Mouse (Mus musculus): ENCODE measurements at regions not wholly inside any gene's neighbourhood (a gene's known extent, or its start where the extent isn't known, plus 50 kb on each side); places are given as distances from the start of the nearest gene placed in this dataset.
A peak's percentile ranks its signal among the peaks of the same experiment; 100 is the strongest.

DNA sequence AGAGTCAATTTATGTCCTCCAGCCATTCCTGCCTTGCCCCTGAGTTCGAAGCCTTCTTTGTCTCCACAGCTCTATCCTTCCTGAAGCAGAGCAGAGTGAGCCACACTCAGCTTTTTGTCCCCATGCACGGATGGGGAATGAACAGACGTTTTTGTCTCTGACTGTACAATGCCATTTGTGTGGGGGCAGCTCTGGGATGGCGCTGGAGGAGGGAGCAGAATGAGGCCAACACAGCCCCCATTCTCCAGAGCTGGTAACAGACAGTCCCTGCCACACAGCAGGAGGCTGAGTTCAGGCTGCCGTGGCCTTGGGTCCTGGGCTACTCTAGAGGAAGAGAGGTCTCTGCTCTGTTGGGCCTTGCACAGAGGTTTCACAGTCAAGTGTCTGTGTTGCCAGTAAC, 327.4 kb downstream of the H2al1j start:
- H3K27me3 ChIP-seq (ENCODE audit: control insufficient read depth, insufficient read depth, low read length), result no peaks in the 10 kb centered on the region
- no peaks in the 10 kb centered on the region for H3K36me3 ChIP-seq (replicated peaks; ENCODE audit: control insufficient read depth, insufficient read depth, low read depth)
- H3K4me3 ChIP-seq (ENCODE audit: insufficient read depth in 1 of 2, low read depth in 2 of 2, low read length in 2 of 2), result no peak overlapping the region
- H3K27ac ChIP-seq, result no peak overlapping the region
- DNase-seq (ENCODE audit: low read depth in 3 of 3, low spot score in 3 of 3) (no peak), ATAC-seq (ENCODE audit: insufficient read depth) (no peak)
- no peaks in the 10 kb centered on the region for H3K4me1 ChIP-seq (replicated peaks; ENCODE audit: control insufficient read depth in 2 of 2, insufficient read depth in 2 of 2, low read length in 1 of 2)
- H3K9ac ChIP-seq (replicated peaks), result no peak overlapping the region
- no peaks in the 10 kb centered on the region for H3K9me3 ChIP-seq (ENCODE audit: control insufficient read depth, low read length)
- whole genome bisulfite sequencing (ENCODE audit: insufficient replicate concordance), result 48% methylated on average over 5 of the region's 5 CpGs
- H3K4me2 ChIP-seq (ENCODE audit: low read depth), result no peak overlapping the region
- TF ChIP-seq CTCF (IDR thresholded peaks at IDR 0.05; ENCODE audit: low read depth), result no peak

- no peaks in the 10 kb centered on the region for H3K36me3 ChIP-seq (replicated peaks; ENCODE audit: control insufficient read depth, insufficient read depth, low read depth)
- no peak overlapping the region for H3K4me3 ChIP-seq (ENCODE audit: insufficient read depth in 1 of 2, low read depth in 2 of 2, low read length in 2 of 2)
- H3K27me3 ChIP-seq (ENCODE audit: control insufficient read depth, insufficient read depth, low read length), result no peaks in the 10 kb centered on the region
- DNase-seq (ENCODE audit: low read depth in 3 of 3, low spot score in 3 of 3) (no peak), ATAC-seq (ENCODE audit: insufficient read depth) (no peak)
- no peak for TF ChIP-seq EP300 (IDR thresholded peaks at IDR 0.05; ENCODE audit: low read depth)
- no peak for TF ChIP-seq CTCF (IDR thresholded peaks at IDR 0.05; ENCODE audit: low read depth)
- no peaks in the 10 kb centered on the region for H3K4me1 ChIP-seq (replicated peaks; ENCODE audit: control insufficient read depth in 2 of 2, insufficient read depth in 2 of 2, low read length in 1 of 2)
- 55% methylated on average over 6 of the region's 6 CpGs for WGBS (ENCODE audit: insufficient replicate concordance)
- no peak overlapping the region for H3K27ac ChIP-seq
- no peaks in the 10 kb centered on the region for H3K9me3 ChIP-seq (ENCODE audit: control insufficient read depth, low read length)
- no peak overlapping the region for H3K4me2 ChIP-seq (ENCODE audit: low read depth)
- no peak overlapping the region for H3K9ac ChIP-seq (replicated peaks)
Observed at GRCm38 (mm10) chrX:11655466-11655865, 327.8 kb downstream of the H2al1j start.

- no peak overlapping the region for H3K27ac ChIP-seq
- no peak overlapping the region for H3K4me3 ChIP-seq (ENCODE audit: insufficient read depth in 1 of 2, low read depth in 2 of 2, low read length in 2 of 2)
- no peak for TF ChIP-seq EP300 (IDR thresholded peaks at IDR 0.05; ENCODE audit: low read depth)
- TF ChIP-seq CTCF (IDR thresholded peaks at IDR 0.05; ENCODE audit: low read depth), result no peak
Observed at GRCm38 (mm10) chrX:11657606-11658254, 330.1 kb downstream of the H2al1j start.

GRCm38 (mm10) chrX:11663187-11663829, 335.7 kb downstream of the H2al1j start:
- no peak overlapping the region for H3K9ac ChIP-seq (replicated peaks)
- 38% methylated on average over 5 of the region's 6 CpGs for WGBS (ENCODE audit: insufficient replicate concordance)
- H3K36me3 ChIP-seq (replicated peaks; ENCODE audit: control insufficient read depth, insufficient read depth, low read depth), result no peaks in the 10 kb centered on the region
- no peaks in the 10 kb centered on the region for H3K9me3 ChIP-seq (ENCODE audit: control insufficient read depth, low read length)
- no peak overlapping the region for H3K4me3 ChIP-seq (ENCODE audit: insufficient read depth in 1 of 2, low read depth in 2 of 2, low read length in 2 of 2)
- ATAC-seq (ENCODE audit: insufficient read depth) (no peak), DNase-seq (ENCODE audit: low read depth in 3 of 3, low spot score in 3 of 3) (no peak)
- no peak overlapping the region for H3K4me2 ChIP-seq (ENCODE audit: low read depth)
- H3K27ac ChIP-seq, result no peak overlapping the region
- H3K27me3 ChIP-seq (ENCODE audit: control insufficient read depth, insufficient read depth, low read length), result no peaks in the 10 kb centered on the region
- no peak for TF ChIP-seq CTCF (IDR thresholded peaks at IDR 0.05; ENCODE audit: low read depth)
- TF ChIP-seq EP300 (IDR thresholded peaks at IDR 0.05; ENCODE audit: low read depth), result no peak
- peaks cover 4 to 9% of the 10 kb centered on the region in 2 experiments; a peak in 3 of 4 replicates for H3K4me1 ChIP-seq (replicated peaks; ENCODE audit: control insufficient read depth in 2 of 2, insufficient read depth in 2 of 2, low read length in 1 of 2)

More at GRCm38 (mm10) chrX:11657606-11658254, 330.1 kb downstream of the H2al1j start:
- H3K36me3 ChIP-seq (replicated peaks; ENCODE audit: control insufficient read depth, insufficient read depth, low read depth), result no peaks in the 10 kb centered on the region
- H3K9ac ChIP-seq (replicated peaks), result no peak overlapping the region
- H3K4me1 ChIP-seq (replicated peaks; ENCODE audit: control insufficient read depth in 2 of 2, insufficient read depth in 2 of 2, low read length in 1 of 2), result no peaks in the 10 kb centered on the region
- ATAC-seq (ENCODE audit: insufficient read depth) (no peak), DNase-seq (ENCODE audit: low read depth in 3 of 3, low spot score in 3 of 3) (no peak)
- no peaks in the 10 kb centered on the region for H3K27me3 ChIP-seq (ENCODE audit: control insufficient read depth, insufficient read depth, low read length)
- 57% methylated on average over 9 of the region's 9 CpGs for WGBS (ENCODE audit: insufficient replicate concordance)
- no peak overlapping the region for H3K4me2 ChIP-seq (ENCODE audit: low read depth)
- H3K9me3 ChIP-seq (ENCODE audit: control insufficient read depth, low read length), result no peaks in the 10 kb centered on the region

GRCm38 (mm10) chrX:11664330-11665061, 336.9 kb downstream of the H2al1j start:
- no peaks in the 10 kb centered on the region for H3K36me3 ChIP-seq (replicated peaks; ENCODE audit: control insufficient read depth, insufficient read depth, low read depth)
- peak overlapping the region; percentile 70 for H3K4me2 ChIP-seq (ENCODE audit: low read depth)
- no peaks in the 10 kb centered on the region for H3K9me3 ChIP-seq (ENCODE audit: control insufficient read depth, low read length)
- H3K27me3 ChIP-seq (ENCODE audit: control insufficient read depth, insufficient read depth, low read length), result no peaks in the 10 kb centered on the region
- peaks cover 4 to 9% of the 10 kb centered on the region in 2 experiments; a peak in 3 of 4 replicates for H3K4me1 ChIP-seq (replicated peaks; ENCODE audit: control insufficient read depth in 2 of 2, insufficient read depth in 2 of 2, low read length in 1 of 2)
- peak overlapping the region; percentile 65 for H3K9ac ChIP-seq (replicated peaks)
- DNase-seq (ENCODE audit: low read depth in 3 of 3, low spot score in 3 of 3), result peak; percentile 33 to 45 (median 40)
- peak; percentile 94 for ATAC-seq (ENCODE audit: insufficient read depth)
- no peak overlapping the region for H3K27ac ChIP-seq
- WGBS (ENCODE audit: insufficient replicate concordance), result 6% methylated on average over 40 of the region's 68 CpGs
- TF ChIP-seq CTCF (IDR thresholded peaks at IDR 0.05; ENCODE audit: low read depth) (no peak), EP300 (IDR thresholded peaks at IDR 0.05; ENCODE audit: low read depth) (no peak)
- peak overlapping the region; percentile 68 to 72 for H3K4me3 ChIP-seq (ENCODE audit: insufficient read depth in 1 of 2, low read depth in 2 of 2, low read length in 2 of 2)

Data from liver, embryonic 14.5 days (tissue).